Mouse (Mus musculus) T-cell, adult 2 months (primary cell): ENCODE data around the gene Agxt2.

Experiments
- DNase-seq: peaks from one replicate; pipeline ENCODE4 v3.0.0; 2022; ENCODE audit warnings: low spot score

The Agxt2 gene

GRCm38 (mm10) chr15:10426545-10427266, 68.4 kb downstream of the Agxt2 start:
- no peak for DNase-seq

DNA sequence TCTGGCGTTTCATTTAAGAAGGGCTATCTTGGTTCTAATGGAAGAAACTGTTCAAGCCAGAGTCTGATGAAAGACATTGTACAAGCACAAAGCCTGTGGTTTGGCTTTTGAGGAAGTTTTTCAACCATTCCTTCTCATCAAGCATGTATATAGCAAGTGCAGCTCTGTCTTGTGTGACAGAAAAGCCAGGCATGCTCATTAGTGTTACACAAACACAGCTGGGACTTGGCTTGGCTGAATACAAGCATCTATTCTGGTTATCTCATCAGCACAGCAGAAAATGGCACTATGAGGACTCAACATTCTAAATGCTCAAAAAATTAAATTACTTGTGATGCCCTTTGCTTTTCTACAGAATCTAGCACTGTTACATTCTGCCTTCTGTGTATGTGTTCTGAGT, 78.6 kb downstream of the Agxt2 start:
- DNase-seq, result no peak

- no peak for DNase-seq
These were observed 81.6 kb downstream of the Agxt2 start for GRCm38 (mm10) chr15:10439963-10440362.

- no peak for DNase-seq
These were observed 83.2 kb downstream of the Agxt2 start for GRCm38 (mm10) chr15:10441493-10441892.

GRCm38 (mm10) chr15:10442275-10442674, 83.9 kb downstream of the Agxt2 start:
- DNase-seq, result no peak

DNA sequence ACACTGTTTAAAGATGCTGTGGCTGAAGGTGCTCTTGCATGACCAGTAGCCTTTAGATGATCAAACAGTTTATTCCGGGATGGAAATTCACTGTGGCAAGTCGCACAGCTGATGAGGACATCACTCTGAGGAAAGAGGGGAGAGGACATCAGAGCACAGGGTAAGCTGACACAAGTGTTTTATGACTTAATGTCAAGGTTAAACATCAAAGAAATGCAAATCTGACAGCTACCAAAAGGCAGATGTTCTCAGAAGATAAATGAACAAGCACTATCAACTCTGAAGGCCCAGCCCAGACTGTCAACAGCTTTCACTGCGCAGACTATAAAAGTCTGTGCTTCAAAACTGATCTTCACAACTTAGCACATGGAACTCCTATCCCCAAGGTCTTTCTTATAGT, 88.8 kb downstream of the Agxt2 start:
- DNase-seq, result no peak
